Mouse (Mus musculus): ENCODE results near the gene Col17a1. TPM values are rescaled to one million over a fixed set of nuclear protein-coding genes. Genes with fewer than 3 reads are reported as not detected.

Col17a1 gene
- total RNA-seq (2017) = not detected in 2 replicates

DNA sequence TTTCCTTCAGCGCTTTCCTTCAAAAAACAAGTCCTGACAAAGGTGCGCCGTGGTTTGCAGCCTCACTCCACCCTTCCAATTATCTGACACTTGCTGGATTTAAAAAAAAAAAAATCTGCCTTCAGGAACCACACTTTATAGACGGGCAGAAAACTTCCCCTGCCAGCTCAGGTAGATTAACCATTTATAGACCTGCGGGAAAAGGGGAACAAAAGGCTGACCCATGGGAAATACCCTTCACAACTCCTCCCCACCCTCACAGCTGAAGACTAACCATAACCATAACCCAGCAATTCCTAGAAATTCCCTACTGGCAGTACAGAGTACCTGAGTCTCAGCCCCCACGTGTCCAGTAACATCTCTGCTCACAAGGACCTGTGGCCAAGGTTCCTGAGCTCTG is at the start of gene Col17a1:
Gene Col17a1 (minus strand): TSS at position 101 of the 400 bp plus-strand sequence.
- ATAC-seq (replicated peaks in 1 of 2; ENCODE audit: insufficient read depth in 1 of 2, low FRiP score in 2 of 2, low TSS enrichment in 1 of 2, low read depth in 1 of 2, poor library complexity in 2 of 2, severe bottlenecking in 2 of 2) = no peak

DNA sequence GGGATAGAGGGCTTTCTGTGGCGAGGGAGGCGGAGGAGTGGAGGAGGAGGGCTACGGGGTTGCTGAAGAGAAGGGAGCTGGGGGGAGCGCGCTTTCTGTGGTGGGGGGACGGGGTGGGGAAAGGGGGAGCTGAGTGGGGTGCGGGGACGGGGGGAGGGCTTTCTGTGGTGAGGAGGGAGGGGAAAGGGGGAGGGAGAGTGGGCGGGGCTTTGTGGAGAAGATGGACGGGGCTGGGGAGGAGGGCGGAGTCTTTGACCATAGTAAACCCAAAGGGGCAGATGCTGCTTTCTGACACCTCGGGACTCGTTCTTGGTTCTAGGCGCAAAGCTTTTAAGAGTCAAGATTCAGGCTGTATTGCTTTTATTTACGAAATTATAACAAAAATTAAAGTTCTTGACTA is 40.0 kb upstream of the Col17a1 start:
- no peak for ATAC-seq (replicated peaks in 1 of 2; ENCODE audit: insufficient read depth in 1 of 2, low FRiP score in 2 of 2, low TSS enrichment in 1 of 2, low read depth in 1 of 2, poor library complexity in 2 of 2, severe bottlenecking in 2 of 2)

DNA sequence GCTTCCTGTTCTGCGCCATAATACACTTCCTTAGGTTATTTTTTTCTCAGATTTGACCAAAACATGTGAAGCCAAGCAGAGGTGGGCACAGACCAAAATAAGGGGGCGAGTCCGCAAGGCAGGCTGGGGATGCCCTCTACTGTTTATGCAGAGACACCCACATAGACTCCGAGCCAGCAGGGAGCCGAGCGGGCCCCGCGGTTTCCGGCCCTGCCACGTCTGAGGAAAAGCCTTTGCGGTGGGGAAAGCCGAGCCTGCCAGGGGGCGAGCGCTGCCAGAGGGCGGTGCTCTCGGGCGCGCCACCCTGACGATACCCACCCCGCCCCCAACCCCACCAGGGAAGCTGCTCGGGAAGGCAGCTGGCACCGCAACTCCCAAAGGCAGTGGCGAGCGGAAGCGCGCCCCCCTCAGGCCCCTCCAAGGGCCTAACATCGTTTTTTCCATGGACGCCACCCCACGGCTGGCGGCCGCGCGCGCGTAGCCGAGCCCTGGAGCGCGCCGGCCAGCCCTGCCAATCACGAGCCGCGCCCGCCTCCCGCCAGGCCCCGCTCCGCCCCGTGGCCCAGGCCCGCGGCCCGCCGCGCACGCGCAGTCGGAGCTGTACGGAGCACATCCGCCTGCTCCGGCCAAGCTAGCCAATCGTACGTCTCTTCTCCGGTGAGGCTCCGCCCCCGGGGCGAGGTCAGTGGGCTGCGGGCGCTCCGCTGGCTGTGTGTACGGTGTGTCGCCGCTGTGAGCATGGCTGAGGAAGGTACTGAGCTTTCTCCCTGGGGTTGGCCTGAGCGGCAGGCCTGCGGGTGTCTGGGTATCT is 39.4 kb upstream of the Col17a1 start, which contains the start of gene Sfr1:
Gene Sfr1 (plus strand): TSS at position 612 of the 811 bp plus-strand sequence.
- ATAC-seq (replicated peaks in 1 of 2; ENCODE audit: insufficient read depth in 1 of 2, low FRiP score in 2 of 2, low TSS enrichment in 1 of 2, low read depth in 1 of 2, poor library complexity in 2 of 2, severe bottlenecking in 2 of 2) = peak; percentile 88 to 92

DNA sequence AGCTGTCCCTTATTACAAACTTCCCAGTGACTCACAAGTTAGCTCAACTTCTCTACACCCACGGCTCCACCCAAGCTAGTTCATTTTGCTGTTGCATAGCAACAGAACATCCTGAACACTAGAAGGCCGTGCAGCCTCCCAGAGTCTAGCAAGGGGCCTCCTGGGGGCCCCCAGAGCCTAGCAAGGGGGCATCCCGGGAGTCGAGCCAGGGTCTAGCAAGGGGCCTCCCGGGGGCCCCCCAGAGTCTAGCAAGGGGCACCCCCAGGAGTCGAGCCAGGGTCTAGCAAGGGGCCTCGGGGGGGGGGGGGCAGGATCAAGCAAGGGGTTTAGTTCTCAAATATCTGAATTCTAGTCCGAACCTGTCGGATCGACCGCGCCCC is 38.8 kb upstream of the Col17a1 start:
- peak; percentile 63 to 67 for ATAC-seq (replicated peaks in 1 of 2; ENCODE audit: insufficient read depth in 1 of 2, low FRiP score in 2 of 2, low TSS enrichment in 1 of 2, low read depth in 1 of 2, poor library complexity in 2 of 2, severe bottlenecking in 2 of 2)

DNA sequence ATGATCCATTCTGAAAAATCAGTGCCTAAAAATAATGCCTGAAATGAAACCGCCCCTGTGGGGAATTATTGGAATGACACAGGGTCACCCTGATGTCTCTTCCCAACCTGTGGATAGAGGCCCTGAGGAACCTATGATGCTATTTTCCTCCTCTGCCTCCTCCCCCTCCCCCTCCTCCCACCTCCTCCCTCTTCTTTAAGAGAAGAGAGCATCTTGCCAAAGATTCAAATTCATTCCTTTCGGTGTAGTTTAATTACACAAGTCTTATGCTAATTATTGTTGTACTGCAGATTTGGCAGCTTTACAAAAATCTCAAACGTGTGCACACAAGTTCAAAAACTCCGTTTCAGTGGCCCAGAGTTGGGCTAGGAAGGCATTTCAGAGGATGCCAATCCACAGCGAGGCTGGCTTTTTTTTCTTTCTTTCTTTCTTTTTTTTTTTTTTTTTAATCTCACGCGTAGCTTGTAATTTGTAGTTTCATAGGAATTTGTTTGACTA is 33.8 kb upstream of the Col17a1 start:
- ATAC-seq (replicated peaks in 1 of 2; ENCODE audit: insufficient read depth in 1 of 2, low FRiP score in 2 of 2, low TSS enrichment in 1 of 2, low read depth in 1 of 2, poor library complexity in 2 of 2, severe bottlenecking in 2 of 2) = no peak

DNA sequence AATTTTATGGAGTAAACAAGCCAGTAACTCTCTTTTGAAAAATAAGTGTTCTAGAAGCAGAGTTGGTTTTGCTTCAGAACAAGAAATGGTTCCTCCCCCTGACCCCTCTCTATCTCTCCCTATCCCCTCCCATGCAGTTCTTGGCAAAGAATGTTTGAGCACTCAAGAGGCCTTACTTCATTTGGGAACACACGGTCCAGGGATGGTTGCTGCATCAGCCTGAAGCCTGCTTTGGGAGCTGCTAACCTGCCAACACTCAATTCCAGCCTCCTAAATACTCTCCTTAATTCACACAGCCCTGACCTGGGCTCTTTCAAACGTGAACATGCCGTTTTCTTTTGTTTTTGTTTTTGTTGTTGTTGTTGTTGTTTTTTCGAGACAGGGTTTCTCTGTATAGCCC is 33.0 kb upstream of the Col17a1 start:
- no peak for ATAC-seq (replicated peaks in 1 of 2; ENCODE audit: insufficient read depth in 1 of 2, low FRiP score in 2 of 2, low TSS enrichment in 1 of 2, low read depth in 1 of 2, poor library complexity in 2 of 2, severe bottlenecking in 2 of 2)

DNA sequence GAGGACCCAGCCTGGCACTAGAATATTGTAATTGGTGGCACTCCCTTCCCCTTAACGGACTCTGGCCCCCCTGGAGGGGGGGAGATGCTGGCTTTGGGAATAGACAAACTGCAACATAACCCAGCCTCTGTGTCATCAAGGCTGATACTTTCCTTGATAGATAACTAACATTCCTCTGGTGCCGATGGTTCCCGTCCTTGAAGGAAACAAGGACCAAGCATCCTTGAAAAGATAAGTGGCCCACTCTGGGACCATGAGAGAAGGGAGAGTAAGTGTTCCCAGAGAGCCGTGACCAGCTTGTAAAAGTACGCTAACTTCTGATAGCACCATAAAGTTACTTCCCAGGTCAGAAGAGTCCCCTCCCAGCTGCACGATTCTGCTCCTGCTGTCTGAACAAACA is 30.6 kb upstream of the Col17a1 start:
- no peak for ATAC-seq (replicated peaks in 1 of 2; ENCODE audit: insufficient read depth in 1 of 2, low FRiP score in 2 of 2, low TSS enrichment in 1 of 2, low read depth in 1 of 2, poor library complexity in 2 of 2, severe bottlenecking in 2 of 2)

DNA sequence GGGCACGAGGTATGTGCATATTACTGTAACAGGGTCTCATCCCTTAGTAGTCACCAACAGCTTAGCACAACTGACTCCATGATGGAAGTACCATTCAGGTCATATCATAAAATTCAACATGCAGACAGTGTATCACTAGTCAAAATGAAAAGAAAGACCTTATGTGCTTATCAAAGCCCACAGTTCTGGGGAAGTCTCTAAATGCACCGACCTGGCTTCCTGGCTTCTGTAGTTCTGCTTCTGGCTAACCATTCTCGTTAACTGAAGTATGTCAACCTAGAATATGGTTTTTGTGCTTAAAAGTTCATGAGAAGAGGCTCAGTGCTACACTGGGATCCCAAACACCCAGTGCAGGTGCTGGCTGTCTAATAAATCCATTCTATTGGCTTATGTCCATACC is 27.3 kb upstream of the Col17a1 start:
- ATAC-seq (replicated peaks in 1 of 2; ENCODE audit: insufficient read depth in 1 of 2, low FRiP score in 2 of 2, low TSS enrichment in 1 of 2, low read depth in 1 of 2, poor library complexity in 2 of 2, severe bottlenecking in 2 of 2) = no peak

DNA sequence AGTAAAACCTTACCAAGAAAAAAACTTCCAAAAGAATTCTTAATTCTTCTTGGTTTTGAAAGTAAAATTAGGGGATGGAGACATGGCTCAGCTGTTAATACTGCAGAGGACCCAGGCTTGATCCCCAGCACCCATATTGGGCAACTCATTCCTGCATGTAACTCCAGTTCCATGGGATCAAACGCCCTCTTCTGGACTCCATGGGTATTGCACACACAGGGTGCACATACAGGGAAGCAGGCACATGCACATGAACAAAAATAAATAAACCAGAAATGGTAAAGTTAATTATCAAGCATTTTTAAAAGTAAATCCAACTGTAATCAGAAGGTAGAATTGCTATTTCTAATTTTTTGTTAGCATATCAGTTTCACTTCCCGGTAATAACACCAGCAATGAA is 24.2 kb upstream of the Col17a1 start:
- no peak for ATAC-seq (replicated peaks in 1 of 2; ENCODE audit: insufficient read depth in 1 of 2, low FRiP score in 2 of 2, low TSS enrichment in 1 of 2, low read depth in 1 of 2, poor library complexity in 2 of 2, severe bottlenecking in 2 of 2)

DNA sequence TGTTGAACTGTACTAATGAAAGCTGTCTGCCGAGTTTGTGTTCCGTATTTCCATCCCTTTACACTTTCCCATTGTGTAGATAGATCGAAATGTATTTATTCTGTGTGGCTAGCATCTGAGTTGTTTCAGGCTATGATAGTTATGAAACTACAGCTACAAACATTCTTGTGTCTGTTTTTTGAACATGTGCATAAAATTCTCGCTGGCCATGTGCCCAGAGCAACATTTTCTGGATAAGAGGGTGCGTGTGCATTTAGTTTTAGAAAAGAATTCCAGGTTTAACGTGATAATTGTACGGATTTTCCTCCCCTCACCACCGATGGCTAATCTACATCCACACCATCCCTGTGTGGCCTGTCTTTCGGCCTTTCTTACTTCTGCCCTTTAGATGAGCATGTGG is 21.6 kb upstream of the Col17a1 start:
- no peak for ATAC-seq (replicated peaks in 1 of 2; ENCODE audit: insufficient read depth in 1 of 2, low FRiP score in 2 of 2, low TSS enrichment in 1 of 2, low read depth in 1 of 2, poor library complexity in 2 of 2, severe bottlenecking in 2 of 2)

DNA sequence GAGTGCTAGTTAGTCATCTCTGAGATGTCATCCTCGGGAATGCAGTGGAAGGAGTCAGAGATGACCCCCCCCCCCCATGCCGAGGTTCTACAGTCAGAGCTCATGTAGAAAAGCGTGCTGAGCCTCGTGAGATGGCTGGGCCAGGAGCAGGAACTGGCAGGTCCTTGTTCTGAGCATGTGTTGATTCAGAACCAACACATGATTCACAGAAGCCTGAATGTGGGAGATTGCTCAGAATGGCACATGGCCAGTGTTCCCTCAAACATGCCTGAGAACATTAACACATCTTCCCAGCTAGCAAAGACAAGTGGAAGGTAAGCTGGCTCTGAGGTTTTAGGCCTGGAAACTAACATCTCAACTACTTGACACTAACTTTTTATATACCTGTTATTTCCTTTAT is 18.5 kb upstream of the Col17a1 start:
- ATAC-seq (replicated peaks in 1 of 2; ENCODE audit: insufficient read depth in 1 of 2, low FRiP score in 2 of 2, low TSS enrichment in 1 of 2, low read depth in 1 of 2, poor library complexity in 2 of 2, severe bottlenecking in 2 of 2) = no peak

DNA sequence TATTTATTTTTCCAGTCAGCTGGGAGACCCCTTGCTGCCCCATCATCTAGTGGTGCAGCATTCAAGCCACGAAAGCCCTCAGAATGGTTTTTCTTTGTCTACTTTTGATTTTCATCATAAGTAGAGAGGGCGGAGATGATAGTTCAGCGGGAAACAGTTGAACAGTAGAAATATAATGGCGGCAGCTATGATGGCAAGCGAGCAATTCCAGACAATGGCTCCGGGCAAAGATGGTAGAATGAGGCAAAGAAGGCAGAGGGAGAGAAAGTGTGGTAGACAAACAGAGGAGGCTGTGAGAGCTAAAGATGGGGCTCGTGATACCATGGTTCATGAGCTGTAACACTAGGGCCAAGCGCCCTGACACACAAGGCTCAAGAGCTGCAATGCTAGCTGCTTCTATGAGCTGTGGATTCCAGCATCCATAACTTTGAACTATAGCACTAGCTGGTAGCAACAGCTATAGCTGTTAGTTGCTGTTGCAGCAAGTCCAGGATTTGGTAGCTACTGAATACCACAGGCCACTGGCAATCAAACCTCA is 13.9 kb upstream of the Col17a1 start:
- ATAC-seq (replicated peaks in 1 of 2; ENCODE audit: insufficient read depth in 1 of 2, low FRiP score in 2 of 2, low TSS enrichment in 1 of 2, low read depth in 1 of 2, poor library complexity in 2 of 2, severe bottlenecking in 2 of 2) = no peak

DNA sequence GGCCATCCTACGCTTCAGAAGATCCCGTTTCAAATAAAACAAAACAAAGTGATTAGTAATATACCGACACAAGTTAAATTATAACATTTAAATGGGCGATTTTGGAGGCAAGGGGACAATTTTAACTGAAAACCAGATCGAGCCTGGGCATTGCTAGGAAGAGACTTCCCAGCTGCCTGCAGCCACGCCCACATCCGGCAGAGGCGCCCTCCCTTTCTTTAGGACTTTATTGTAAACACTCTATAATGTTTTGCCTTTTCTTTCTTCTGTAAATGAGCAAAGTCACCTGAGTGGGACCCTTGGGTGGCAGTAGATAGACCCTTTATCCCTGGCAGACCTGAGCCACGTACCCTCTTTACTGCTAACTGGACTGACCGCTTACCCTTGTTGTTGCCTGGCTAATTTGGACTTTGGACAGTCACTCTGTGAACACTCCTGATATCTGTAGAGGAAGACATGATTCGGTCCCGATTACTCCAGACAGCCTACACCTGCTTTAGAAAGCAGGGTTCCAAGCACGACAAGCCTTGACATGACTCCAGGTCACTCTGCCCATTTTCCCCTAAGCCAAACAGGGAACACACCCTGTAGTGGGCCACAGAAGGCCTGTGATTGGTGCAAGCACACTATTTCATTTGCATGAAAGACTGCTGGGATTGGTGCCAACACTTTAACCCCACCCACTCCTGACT is 13.3 kb upstream of the Col17a1 start:
- ATAC-seq (replicated peaks in 1 of 2; ENCODE audit: insufficient read depth in 1 of 2, low FRiP score in 2 of 2, low TSS enrichment in 1 of 2, low read depth in 1 of 2, poor library complexity in 2 of 2, severe bottlenecking in 2 of 2) = no peak

DNA sequence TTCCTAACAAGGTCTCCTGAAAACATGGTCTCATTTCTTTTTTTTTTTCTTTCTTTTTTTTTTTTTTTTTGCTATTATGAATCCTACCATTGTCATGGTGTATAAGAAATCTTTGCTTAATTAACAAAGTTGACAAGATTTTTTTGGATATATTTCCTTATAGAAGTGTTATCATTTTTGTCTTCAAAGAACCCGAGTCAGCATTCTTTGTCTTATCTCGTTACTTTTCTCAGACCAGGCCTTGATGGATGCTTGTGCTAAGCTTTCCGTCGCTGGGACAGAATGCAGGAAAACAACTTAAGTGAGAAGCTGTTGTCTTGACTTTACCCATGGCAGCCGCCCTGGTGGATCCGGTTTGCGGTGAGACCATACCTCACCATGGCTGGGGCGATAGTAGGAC is 8.6 kb upstream of the Col17a1 start:
- no peak for ATAC-seq (replicated peaks in 1 of 2; ENCODE audit: insufficient read depth in 1 of 2, low FRiP score in 2 of 2, low TSS enrichment in 1 of 2, low read depth in 1 of 2, poor library complexity in 2 of 2, severe bottlenecking in 2 of 2)

DNA sequence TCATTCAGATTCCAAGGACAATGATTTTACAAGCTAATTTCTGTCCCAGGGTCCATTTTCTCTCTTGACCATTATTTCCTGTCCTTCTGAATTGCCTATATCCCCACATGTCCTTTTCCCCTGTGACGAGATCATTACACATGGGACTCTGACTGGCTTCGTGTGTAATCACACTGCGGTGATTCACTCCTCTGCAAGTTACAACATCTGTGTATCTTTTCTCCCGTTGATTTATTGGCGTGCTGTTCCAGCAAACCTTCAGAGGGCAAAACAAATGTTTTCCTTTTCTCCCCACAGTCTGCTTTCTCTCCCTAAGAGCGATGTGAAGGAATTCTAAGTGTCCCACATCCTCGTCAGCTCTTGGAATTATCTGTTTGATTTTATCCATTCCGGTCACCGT is 7.8 kb upstream of the Col17a1 start:
- ATAC-seq (replicated peaks in 1 of 2; ENCODE audit: insufficient read depth in 1 of 2, low FRiP score in 2 of 2, low TSS enrichment in 1 of 2, low read depth in 1 of 2, poor library complexity in 2 of 2, severe bottlenecking in 2 of 2) = no peak

DNA sequence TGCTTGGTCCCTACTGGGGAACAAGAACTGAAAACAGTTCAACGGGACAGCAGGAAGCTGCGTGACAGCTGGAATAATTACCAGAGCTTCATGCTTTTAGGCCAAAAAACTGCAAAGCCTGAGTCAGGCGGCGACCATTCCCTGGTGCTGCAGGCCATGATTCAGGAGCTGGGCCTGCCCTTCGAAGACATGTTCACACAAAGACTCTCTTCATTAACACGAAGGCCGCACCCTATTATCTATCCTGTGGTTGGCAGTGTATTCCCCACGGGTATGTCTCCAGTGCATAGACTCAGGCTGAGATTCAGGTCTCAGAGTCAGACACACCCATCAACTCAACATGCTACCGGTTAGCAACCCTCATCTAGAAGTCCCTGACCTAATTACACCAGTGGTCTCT is 6.4 kb upstream of the Col17a1 start:
- ATAC-seq (replicated peaks in 1 of 2; ENCODE audit: insufficient read depth in 1 of 2, low FRiP score in 2 of 2, low TSS enrichment in 1 of 2, low read depth in 1 of 2, poor library complexity in 2 of 2, severe bottlenecking in 2 of 2) = no peak

DNA sequence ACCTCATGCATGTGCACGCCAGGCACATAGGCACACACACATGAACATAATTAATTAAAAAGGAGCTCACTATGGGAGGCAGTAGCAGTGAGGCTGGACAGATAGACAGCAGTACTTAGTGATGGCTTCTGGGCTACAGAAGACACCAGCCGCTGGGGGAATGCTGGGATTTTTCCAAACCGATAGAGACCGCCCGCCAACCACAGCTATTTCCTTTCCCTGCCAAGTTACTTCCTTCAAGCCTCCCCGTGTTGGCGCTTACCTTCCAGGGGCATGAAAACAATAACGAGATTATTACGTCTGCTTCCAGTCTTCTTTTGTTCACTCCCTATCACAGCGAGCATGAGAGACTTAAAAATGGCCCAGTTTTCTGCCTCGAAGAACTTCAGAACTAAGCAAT is 5.2 kb upstream of the Col17a1 start:
- peak; percentile 71 to 74 for ATAC-seq (replicated peaks in 1 of 2; ENCODE audit: insufficient read depth in 1 of 2, low FRiP score in 2 of 2, low TSS enrichment in 1 of 2, low read depth in 1 of 2, poor library complexity in 2 of 2, severe bottlenecking in 2 of 2)

DNA sequence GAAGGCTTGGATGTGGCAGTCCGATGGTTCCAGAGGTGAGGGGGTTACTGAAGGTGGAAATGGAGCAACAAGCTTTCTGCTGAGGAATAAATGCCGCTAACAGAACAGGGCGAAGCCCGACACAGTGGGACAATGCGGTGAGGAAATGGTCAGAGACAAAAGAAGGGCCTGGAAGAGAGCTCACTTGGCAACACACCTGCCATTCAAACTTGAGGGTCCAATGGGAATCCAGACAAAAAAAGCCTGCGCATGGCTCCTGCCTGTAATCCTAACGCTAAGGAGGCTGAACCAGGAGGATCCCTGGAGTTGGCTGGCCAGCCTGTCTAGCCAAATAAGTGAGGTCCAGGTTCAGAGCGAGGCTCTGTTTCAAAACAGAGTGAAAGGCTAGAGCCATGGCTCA is 4.5 kb upstream of the Col17a1 start:
- ATAC-seq (replicated peaks in 1 of 2; ENCODE audit: insufficient read depth in 1 of 2, low FRiP score in 2 of 2, low TSS enrichment in 1 of 2, low read depth in 1 of 2, poor library complexity in 2 of 2, severe bottlenecking in 2 of 2) = no peak

All from hematopoietic stem cell, adult 5-6 weeks (primary cell).